ENCODE assay signal across 35 mouse cellular contexts in the genomic region with DNA sequence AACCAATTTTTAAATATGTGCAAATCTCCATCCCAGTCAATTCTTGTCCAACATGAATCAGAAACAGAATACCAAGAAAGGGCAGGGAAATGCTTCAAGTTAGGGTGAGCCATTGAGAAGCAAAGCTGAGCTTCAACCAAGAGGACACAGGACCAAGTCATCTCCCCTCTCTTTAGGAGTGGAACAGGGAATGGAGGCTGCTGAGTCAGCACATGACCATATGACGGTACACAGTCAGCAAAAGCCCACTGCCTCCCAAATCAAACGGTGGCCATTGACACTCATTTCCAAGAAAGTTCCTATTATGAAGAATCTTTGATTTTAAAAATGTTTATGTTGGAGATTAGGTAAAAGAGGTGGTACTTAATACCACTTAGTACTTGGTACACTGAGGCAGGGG. TPM values are rescaled to one million over a fixed set of nuclear protein-coding genes. Genes with fewer than 3 reads are reported as not detected.
"Had no signal": no experiment of that assay in that cellular context is flagged by ENCODE, and none has a peak within 500 bp of the region (broad histone marks: within the 10 kb centered on the region; RNA-seq: fewer than 3 reads in every experiment).

No protein-coding gene starts in this region.

- H3K27me3 ChIP-seq: limb, embryonic 12.5 days; limb, embryonic 13.5 days; limb, embryonic 15.5 days; liver, embryonic 12.5 days; liver, embryonic 13.5 days; liver, embryonic 15.5 days; lung, embryonic 15.5 days; megakaryocyte, embryonic 14.5 days; midbrain, embryonic 12.5 days; midbrain, embryonic 13.5 days; midbrain, embryonic 15.5 days had no signal

- DNase-seq: left cerebral cortex, postnatal 4 days; liver; liver, embryonic 13.5 days; liver, postnatal 0 days; lung, adult 18-20 months; lung, adult 2 months; lung, embryonic 14.5 days; lung, postnatal 10 days; lung, postnatal 14 days; lung, postnatal 36 days; lung, postnatal 4 days; midbrain, embryonic 14.5 days had no signal

- H3K4me3 ChIP-seq: left cerebral cortex, adult 2 months; limb, embryonic 10.5 days; limb, embryonic 12.5 days; limb, embryonic 13.5 days; limb, embryonic 15.5 days; liver, embryonic 12.5 days; liver, embryonic 13.5 days; liver, embryonic 15.5 days; lung, embryonic 15.5 days; megakaryocyte, embryonic 14.5 days; midbrain, embryonic 10.5 days; midbrain, embryonic 12.5 days; midbrain, embryonic 13.5 days; midbrain, embryonic 15.5 days; myocyte had no signal

- H3K4me2 ChIP-seq: limb, embryonic 12.5 days; limb, embryonic 13.5 days; limb, embryonic 15.5 days; liver, embryonic 11.5 days; liver, embryonic 12.5 days; liver, embryonic 13.5 days; liver, embryonic 15.5 days; lung, embryonic 14.5 days; lung, embryonic 15.5 days; midbrain, embryonic 11.5 days; midbrain, embryonic 12.5 days; midbrain, embryonic 13.5 days; midbrain, embryonic 15.5 days had no signal

- H3K9ac ChIP-seq: limb, embryonic 12.5 days; limb, embryonic 13.5 days; limb, embryonic 15.5 days; liver, embryonic 12.5 days; liver, embryonic 13.5 days; liver, embryonic 14.5 days; liver, embryonic 15.5 days; liver, postnatal 0 days; lung, embryonic 14.5 days; lung, embryonic 15.5 days; midbrain, embryonic 12.5 days; midbrain, embryonic 13.5 days; midbrain, embryonic 15.5 days had no signal

- H3K27ac ChIP-seq: left cerebral cortex, adult 2 months; limb, embryonic 10.5 days; limb, embryonic 12.5 days; limb, embryonic 13.5 days; limb, embryonic 15.5 days; liver, embryonic 12.5 days; liver, embryonic 13.5 days; liver, embryonic 14.5 days; liver, embryonic 15.5 days; lung, embryonic 15.5 days; macrophage; midbrain, embryonic 10.5 days; midbrain, embryonic 12.5 days; midbrain, embryonic 13.5 days; midbrain, embryonic 15.5 days had no signal

- H3K4me1 ChIP-seq: limb, embryonic 10.5 days; limb, embryonic 12.5 days; limb, embryonic 13.5 days; limb, embryonic 15.5 days; liver, embryonic 12.5 days; liver, embryonic 13.5 days; liver, embryonic 15.5 days; lung, embryonic 15.5 days; megakaryocyte, embryonic 14.5 days; midbrain, embryonic 10.5 days; midbrain, embryonic 12.5 days; midbrain, embryonic 13.5 days; midbrain, embryonic 15.5 days had no signal

- H3K9me3 ChIP-seq: limb, embryonic 10.5 days; limb, embryonic 12.5 days; limb, embryonic 13.5 days; limb, embryonic 15.5 days; liver, embryonic 12.5 days; lung, embryonic 15.5 days; midbrain, embryonic 10.5 days; midbrain, embryonic 12.5 days; midbrain, embryonic 13.5 days; midbrain, embryonic 15.5 days had no signal

- H3K36me3 ChIP-seq: limb, embryonic 10.5 days; limb, embryonic 12.5 days; limb, embryonic 13.5 days; limb, embryonic 15.5 days; liver, embryonic 12.5 days; liver, embryonic 13.5 days; liver, embryonic 15.5 days; lung, embryonic 15.5 days; midbrain, embryonic 10.5 days; midbrain, embryonic 12.5 days; midbrain, embryonic 13.5 days; midbrain, embryonic 15.5 days had no signal

RNA-seq across cellular contexts. Expression of a gene that starts 44.4 kb away (rescaled TPM):
- total RNA-seq: liver, adult 2 months; megakaryocyte progenitor cell, adult 5-6 weeks; megakaryocyte, adult 5-6 weeks; megakaryocyte-erythroid progenitor cell, adult 5-6 weeks; monocyte, adult 5-6 weeks had no signal
- polyA plus RNA-seq: liver, adult 2 months; liver, postnatal 0 days; macrophage had no signal
